Mouse (Mus musculus) megakaryocyte, embryonic 14.5 days (primary cell): Measurements from ENCODE around the gene Suds3. TPM values are rescaled to one million over a fixed set of nuclear protein-coding genes. Genes with fewer than 3 reads are reported as not detected.

ENCODE experiments used
- H3K27me3 ChIP-seq: replicated peaks from 2 replicates; pipeline ENCODE3; 2012; ENCODE audit warnings: inconsistent platforms
- H3K36me3 ChIP-seq: replicated peaks from 2 replicates; pipeline ENCODE3; 2012; ENCODE audit warnings: low read length, inconsistent platforms, mixed read lengths
- H3K4me1 ChIP-seq: 2 replicates; pipeline ENCODE4 v1.6.1; 2012; ENCODE audit warnings: inconsistent platforms
- H3K4me3 ChIP-seq: replicated peaks from 2 replicates; pipeline ENCODE3; 2012; ENCODE audit warnings: moderate library complexity, mild to moderate bottlenecking, inconsistent platforms
- H3K9me3 ChIP-seq: 2 replicates; pipeline ENCODE4 v1.6.1; 2012; ENCODE audit warnings: inconsistent platforms
- FLI1 ChIP-seq: IDR thresholded peaks from 2 replicates; pipeline ENCODE4 v1.6.1; 2012; ENCODE audit warnings: low read length, inconsistent platforms, mixed read lengths
- GATA1 ChIP-seq: IDR thresholded peaks from 3 replicates; pipeline ENCODE4 v1.6.1; 2012; ENCODE audit warnings: mixed read lengths, low read length, inconsistent platforms, borderline replicate concordance
- polyA plus RNA-seq: library from polyadenylated mRNA; stranded (reverse); fragments of >175 nt; gene quantifications from 2 replicates; pipeline ENCODE4 v1.2.3, GENCODE M21; 2012; ENCODE audit warnings: low replicate concordance; ENCODE audit not compliant: insufficient read depth

Suds3 gene
- polyA plus RNA-seq, 1 experiment = 38.0 TPM

GRCm38 (mm10) chr5:117137011-117137410, 21.1 kb upstream of the Suds3 start:
- no peaks in the 10 kb centered on the region for H3K27me3 ChIP-seq
- H3K9me3 ChIP-seq = no peaks in the 10 kb centered on the region
- peak overlapping the region; percentile 91 for H3K4me3 ChIP-seq
- TF ChIP-seq GATA1 (no peak), FLI1 (no peak)
- H3K4me1 ChIP-seq = peaks cover 78% of the 10 kb centered on the region
- H3K36me3 ChIP-seq = peaks cover 63% of the 10 kb centered on the region

DNA sequence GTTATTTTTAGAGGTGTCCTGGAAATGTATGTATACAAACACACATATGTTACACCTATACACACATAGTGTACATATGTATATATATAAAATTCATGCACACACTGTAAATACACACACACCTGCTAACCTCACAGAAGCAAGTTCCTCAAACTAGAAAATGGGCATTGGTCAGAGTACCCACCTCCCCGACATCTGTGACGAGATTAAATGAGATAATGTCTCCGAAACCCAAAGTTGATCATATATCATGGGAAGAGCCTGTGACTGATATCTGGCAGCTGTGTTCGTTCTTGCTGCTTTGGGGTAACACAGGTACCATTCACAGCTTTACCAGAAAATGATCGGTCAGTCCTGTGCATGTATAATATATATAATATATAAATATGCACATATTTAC, 20.7 kb upstream of the Suds3 start:
- TF ChIP-seq GATA1 = no peak
- no peak for TF ChIP-seq FLI1
- peaks cover 78% of the 10 kb centered on the region for H3K4me1 ChIP-seq
- peak overlapping the region; percentile 91 for H3K4me3 ChIP-seq
- no peaks in the 10 kb centered on the region for H3K27me3 ChIP-seq
- peaks cover 61% of the 10 kb centered on the region for H3K36me3 ChIP-seq
- no peaks in the 10 kb centered on the region for H3K9me3 ChIP-seq

GRCm38 (mm10) chr5:117135869-117136268, 20.0 kb upstream of the Suds3 start:
- peaks cover 57% of the 10 kb centered on the region for H3K36me3 ChIP-seq
- H3K4me3 ChIP-seq = peak overlapping the region; percentile 96
- TF ChIP-seq GATA1 (peak; percentile 95), FLI1 (no peak)
- H3K9me3 ChIP-seq = no peaks in the 10 kb centered on the region
- H3K27me3 ChIP-seq = no peaks in the 10 kb centered on the region
- peaks cover 78% of the 10 kb centered on the region for H3K4me1 ChIP-seq

DNA sequence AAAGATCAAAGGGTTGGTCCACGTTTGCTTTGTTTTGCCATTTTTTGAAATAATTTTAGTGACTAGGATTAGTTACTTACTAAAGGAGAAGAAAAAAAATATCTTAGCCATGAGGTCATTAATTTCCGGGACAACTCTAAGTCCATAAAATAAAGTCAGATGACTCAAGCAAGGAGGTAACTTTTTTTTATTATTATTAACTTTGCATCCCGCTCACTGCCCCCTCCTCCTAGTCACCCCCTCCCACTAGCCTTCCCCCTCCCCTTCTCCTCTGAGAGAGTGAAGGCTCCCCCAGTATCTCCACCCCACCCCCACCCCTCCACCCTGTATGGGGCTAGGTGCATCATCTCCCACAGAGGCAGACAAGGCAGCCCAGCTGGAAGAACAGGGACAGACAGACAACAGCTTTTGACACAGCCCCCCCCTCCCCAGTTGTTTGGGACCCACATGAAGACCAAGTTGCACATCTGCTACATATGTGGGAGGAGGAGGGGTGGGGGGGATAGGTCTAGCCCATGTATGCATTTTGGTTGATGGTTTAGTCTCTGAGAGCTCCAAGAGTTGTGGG, 19.1 kb upstream of the Suds3 start:
- Histone ChIP-seq H3K4me3 (peak overlapping the region; percentile 96), H3K27me3 (no peaks in the 10 kb centered on the region), H3K9me3 (no peaks in the 10 kb centered on the region), H3K4me1 (peaks cover 78% of the 10 kb centered on the region), H3K36me3 (peaks cover 54% of the 10 kb centered on the region)
- TF ChIP-seq GATA1 = no peak
- TF ChIP-seq FLI1 = no peak

GRCm38 (mm10) chr5:117134066-117134888, 18.4 kb upstream of the Suds3 start:
- Histone ChIP-seq H3K4me3 (peak overlapping the region; percentile 96), H3K36me3 (peaks cover 50% of the 10 kb centered on the region), H3K9me3 (no peaks in the 10 kb centered on the region), H3K4me1 (peaks cover 72% of the 10 kb centered on the region), H3K27me3 (no peaks in the 10 kb centered on the region)
- TF ChIP-seq GATA1 (no peak; the same call in 2 of the 3 replicates), FLI1 (0 out of 2 replicates have a peak, but pooled peaks have one; percentile 4)

- H3K9me3 ChIP-seq = no peaks in the 10 kb centered on the region
- H3K4me3 ChIP-seq = peak overlapping the region; percentile 96
- no peaks in the 10 kb centered on the region for H3K27me3 ChIP-seq
- H3K4me1 ChIP-seq = peaks cover 70% of the 10 kb centered on the region
- TF ChIP-seq GATA1 (no peak; the same call in 2 of the 3 replicates), FLI1 (no peak)
- H3K36me3 ChIP-seq = peaks cover 52% of the 10 kb centered on the region
These were observed 17.6 kb upstream of the Suds3 start for GRCm38 (mm10) chr5:117133446-117134065.

GRCm38 (mm10) chr5:117130726-117131125, 14.8 kb upstream of the Suds3 start:
- Histone ChIP-seq H3K9me3 (no peaks in the 10 kb centered on the region), H3K4me3 (peak overlapping the region; percentile 79), H3K4me1 (peaks cover 67% of the 10 kb centered on the region), H3K27me3 (no peaks in the 10 kb centered on the region), H3K36me3 (peaks cover 47% of the 10 kb centered on the region)
- no peak for TF ChIP-seq GATA1
- no peak for TF ChIP-seq FLI1

DNA sequence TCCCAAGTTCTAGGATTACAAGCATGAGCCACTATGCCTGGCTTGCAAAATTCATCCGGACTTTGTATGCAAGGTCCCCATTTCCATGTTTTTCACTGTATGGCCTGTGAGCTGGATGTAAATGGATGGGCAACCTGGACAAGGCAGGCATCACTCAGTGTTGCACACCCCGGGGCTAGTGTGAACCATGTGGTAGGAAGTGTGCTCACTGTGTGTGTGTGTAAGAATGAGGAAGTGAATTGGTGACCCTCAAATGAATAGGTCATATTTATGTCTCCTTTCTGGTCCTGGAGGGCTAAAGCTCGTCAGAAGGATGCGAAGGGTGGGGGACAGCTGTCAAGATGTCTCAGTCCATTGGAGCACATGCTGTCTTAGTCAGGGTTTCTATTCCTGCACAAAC, 11.1 kb upstream of the Suds3 start:
- no peaks in the 10 kb centered on the region for H3K27me3 ChIP-seq
- H3K9me3 ChIP-seq = no peaks in the 10 kb centered on the region
- H3K4me3 ChIP-seq = peak overlapping the region; percentile 0
- TF ChIP-seq GATA1 = no peak
- no peak for TF ChIP-seq FLI1
- peaks cover 63% of the 10 kb centered on the region for H3K36me3 ChIP-seq
- H3K4me1 ChIP-seq = peaks cover 86% of the 10 kb centered on the region

DNA sequence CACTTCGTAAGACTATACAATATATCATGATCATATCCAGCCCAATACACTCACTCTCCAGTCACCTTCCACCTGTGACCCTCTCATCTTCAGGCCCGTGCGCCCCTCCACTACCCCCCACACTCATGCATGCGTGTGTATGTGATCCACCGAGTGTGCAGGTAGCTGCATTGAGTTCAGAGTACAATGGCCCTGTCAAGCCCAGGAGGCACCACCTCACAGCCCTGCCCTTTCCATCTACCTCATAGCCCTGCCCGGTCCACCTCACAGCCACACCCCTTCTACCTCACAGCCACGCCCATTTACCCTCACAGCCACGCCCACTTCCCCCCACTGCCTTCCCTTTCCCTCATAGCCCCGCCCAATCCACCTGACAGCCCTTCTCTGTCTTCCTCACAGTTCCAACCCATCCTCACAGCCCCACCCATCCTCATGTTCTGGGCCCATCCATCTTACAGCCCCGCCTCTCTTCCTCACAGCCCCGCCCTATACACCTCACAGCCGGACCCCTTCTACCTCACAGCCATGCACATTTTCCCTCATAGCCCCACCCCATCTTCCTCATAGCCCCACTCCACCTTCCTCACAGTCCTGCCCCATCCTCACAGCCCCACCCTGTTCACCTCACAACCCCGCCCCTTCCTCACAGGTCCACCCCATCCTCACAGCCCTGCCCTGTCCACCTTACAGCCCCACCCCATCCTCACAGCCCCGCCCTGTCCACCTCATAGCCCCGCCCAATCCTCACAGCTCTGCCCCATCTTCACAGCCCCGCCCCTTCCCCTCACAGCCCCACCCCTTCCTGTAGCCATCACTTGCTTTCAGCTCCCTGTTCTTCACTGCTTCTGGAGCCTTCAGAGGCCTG, 9.8 kb upstream of the Suds3 start:
- Histone ChIP-seq H3K9me3 (no peaks in the 10 kb centered on the region), H3K4me3 (peak overlapping the region; percentile 73), H3K36me3 (peaks cover 58% of the 10 kb centered on the region), H3K27me3 (no peaks in the 10 kb centered on the region), H3K4me1 (peaks cover 87% of the 10 kb centered on the region)
- no peak for TF ChIP-seq GATA1
- TF ChIP-seq FLI1 = no peak
